Mouse (Mus musculus) hindbrain, embryonic 14.5 days (tissue): ENCODE measurements around the gene Ccdc162. TPM values are rescaled to one million over a fixed set of nuclear protein-coding genes. Genes with fewer than 3 reads are reported as not detected.

Experiments
- ATAC-seq: fragments of 200-750 bp; cut with Nextera tagmentation; 2 replicates; pipeline ENCODE4 v1.8.0; 2017; ENCODE audit warnings: moderate number of reproducible peaks, mild to moderate bottlenecking, moderate TSS enrichment, moderate library complexity; ENCODE audit not compliant: low FRiP score
- DNase-seq: peaks from one replicate; pipeline ENCODE4 v3.0.0-alpha.2; 2015; ENCODE audit warnings: low spot score
- H3K27ac ChIP-seq: fragments of 300-500 bp; sonication (generic); 2 replicates; pipeline ENCODE4 v1.5.1; 2014; ENCODE audit warnings: mild to moderate bottlenecking, moderate library complexity
- H3K27me3 ChIP-seq: fragments of 300-500 bp; sonication (generic); 2 replicates; pipeline ENCODE4 v1.6.1; 2014; ENCODE audit warnings: mild to moderate bottlenecking, low read length, mixed read lengths; ENCODE audit not compliant: control insufficient read depth, insufficient read depth
- H3K36me3 ChIP-seq: fragments of 300-500 bp; sonication (generic); replicated peaks from 2 replicates; pipeline ENCODE4 v1.6.1; 2014; ENCODE audit not compliant: control insufficient read depth, insufficient read depth
- H3K4me1 ChIP-seq: fragments of 300-500 bp; sonication (generic); replicated peaks from 2 replicates; pipeline ENCODE4 v1.6.1; 2014; ENCODE audit warnings: antibody characterized with exemption, low read length, mixed read lengths; ENCODE audit not compliant: control insufficient read depth, insufficient read depth
- H3K4me2 ChIP-seq: fragments of 300-500 bp; sonication (generic); replicated peaks from 2 replicates; pipeline ENCODE4 v1.6.1; 2014; ENCODE audit warnings: mild to moderate bottlenecking, moderate library complexity
- H3K4me3 ChIP-seq: fragments of 300-500 bp; sonication (generic); replicated peaks from 2 replicates; pipeline ENCODE4 v1.5.1; 2014; ENCODE audit warnings: mild to moderate bottlenecking, low read length
- H3K9ac ChIP-seq: fragments of 300-500 bp; sonication (generic); 2 replicates; pipeline ENCODE4 v1.6.1; 2014
- H3K9me3 ChIP-seq: fragments of 300-500 bp; sonication (generic); 2 replicates; pipeline ENCODE4 v1.6.1; 2016; ENCODE audit warnings: low read length; ENCODE audit not compliant: control insufficient read depth
- WGBS: fragments of 180-500 bp; shearing (Covaris S2); extraction: QIAGEN DNeasy Blood & Tissue Kit; methylation state at CpG from one replicate; pipeline ENCODE4 v1.1.7; 2014; 5-methylcytosine and 5-hydroxymethylcytosine counted together
- polyA plus RNA-seq: library from polyadenylated mRNA; unstranded; fragments of >200 nt; fragmentation: Nextera tagmentation; extraction: Ambion mirVana; gene quantifications from 2 replicates; pipeline ENCODE4 v1.2.1, GENCODE M21; 2014

The Ccdc162 gene
- polyA plus RNA-seq, 1 experiment from 2014 or later = 2.7 TPM

DNA sequence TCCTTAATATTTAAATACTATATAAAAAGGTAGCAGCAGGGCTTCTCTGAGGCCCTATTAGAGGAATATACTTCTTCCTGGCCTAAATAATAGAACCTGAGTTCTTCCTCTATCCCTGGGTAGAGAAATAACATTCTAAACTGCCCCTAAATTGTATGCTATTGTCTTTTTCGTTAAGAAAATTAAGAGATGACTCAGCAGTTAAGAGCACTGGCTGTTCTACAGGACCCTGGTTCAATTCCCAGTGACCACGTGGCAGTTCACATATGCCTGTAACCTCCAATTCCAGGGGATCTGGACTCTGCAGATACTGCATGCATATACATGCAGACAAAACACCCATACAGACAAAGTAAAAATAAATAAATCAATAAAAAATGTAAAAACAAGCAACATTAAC is 172.6 kb downstream of the Ccdc162 start:
- 73% methylated on average over 2 of the region's 2 CpGs for WGBS
- ATAC-seq = no peak
- no peak for DNase-seq

DNA sequence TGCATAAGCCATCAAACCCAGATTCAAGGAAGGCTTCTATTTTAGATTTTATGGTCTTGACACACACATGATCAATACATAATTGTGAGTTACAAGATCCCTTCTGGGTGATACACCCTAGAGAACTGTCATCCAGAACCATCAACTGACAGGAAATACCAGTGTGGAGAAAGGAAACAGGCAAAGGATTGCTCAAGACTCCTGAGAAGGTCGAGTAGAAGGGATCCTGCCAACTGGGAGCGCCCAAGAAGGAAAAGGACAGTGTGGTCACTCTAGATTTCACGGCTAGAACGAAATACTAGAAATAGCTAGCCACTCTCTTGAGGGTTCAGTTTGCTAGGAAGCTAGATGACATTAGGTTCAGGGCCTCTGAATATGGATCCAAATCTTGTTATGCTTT is 173.0 kb downstream of the Ccdc162 start:
- H3K36me3 ChIP-seq = 0 out of 2 replicates have a peak, but pooled peaks cover 4% of the 10 kb centered on the region
- H3K4me3 ChIP-seq = no peak overlapping the region
- no peak overlapping the region for H3K27ac ChIP-seq
- no peak for DNase-seq
- 90% methylated on average over 4 of the region's 4 CpGs for WGBS
- no peaks in the 10 kb centered on the region for H3K4me1 ChIP-seq
- no peak overlapping the region for H3K9ac ChIP-seq
- H3K4me2 ChIP-seq = no peak overlapping the region
- H3K9me3 ChIP-seq = no peaks in the 10 kb centered on the region
- ATAC-seq = no peak
- H3K27me3 ChIP-seq = no peaks in the 10 kb centered on the region

More for the DNA sequence above, 172.6 kb downstream of the Ccdc162 start:
- no peak overlapping the region for H3K4me3 ChIP-seq
- no peaks in the 10 kb centered on the region for H3K27me3 ChIP-seq
- peaks cover under 1% of the 10 kb centered on the region; the same call in 1 of the 2 replicates for H3K9me3 ChIP-seq
- no peak overlapping the region for H3K4me2 ChIP-seq
- no peaks in the 10 kb centered on the region for H3K4me1 ChIP-seq
- no peak overlapping the region for H3K27ac ChIP-seq
- H3K36me3 ChIP-seq = 0 out of 2 replicates have a peak, but pooled peaks cover 4% of the 10 kb centered on the region
- no peak overlapping the region for H3K9ac ChIP-seq

DNA sequence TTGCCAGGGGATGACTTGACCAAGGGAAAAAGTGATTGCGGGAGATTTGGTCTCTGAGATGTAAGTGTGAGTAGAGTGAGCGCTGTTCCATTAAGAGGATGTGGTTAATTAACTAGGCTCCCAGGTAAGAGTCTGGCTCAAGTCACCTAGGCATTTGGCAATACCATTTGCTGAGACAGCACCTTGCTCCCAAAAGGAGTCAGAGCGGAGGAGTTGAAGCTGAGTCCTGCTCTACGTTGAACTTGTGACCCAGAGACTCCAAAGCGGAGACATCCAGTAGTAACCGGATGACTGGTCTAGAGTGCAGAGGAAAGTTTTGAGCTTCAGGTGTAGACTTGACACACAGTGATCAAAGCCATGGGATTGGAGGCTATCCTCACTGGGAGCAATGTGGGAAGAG is 174.4 kb downstream of the Ccdc162 start:
- 97% methylated on average over 6 of the region's 6 CpGs for WGBS
- H3K27me3 ChIP-seq = no peaks in the 10 kb centered on the region
- H3K4me1 ChIP-seq = no peaks in the 10 kb centered on the region
- ATAC-seq = no peak
- H3K4me3 ChIP-seq = no peak overlapping the region
- no peak overlapping the region for H3K27ac ChIP-seq
- no peak overlapping the region for H3K4me2 ChIP-seq
- H3K36me3 ChIP-seq = 0 out of 2 replicates have a peak, but pooled peaks cover 4% of the 10 kb centered on the region
- H3K9ac ChIP-seq = no peak overlapping the region
- no peaks in the 10 kb centered on the region for H3K9me3 ChIP-seq
- no peak for DNase-seq

DNA sequence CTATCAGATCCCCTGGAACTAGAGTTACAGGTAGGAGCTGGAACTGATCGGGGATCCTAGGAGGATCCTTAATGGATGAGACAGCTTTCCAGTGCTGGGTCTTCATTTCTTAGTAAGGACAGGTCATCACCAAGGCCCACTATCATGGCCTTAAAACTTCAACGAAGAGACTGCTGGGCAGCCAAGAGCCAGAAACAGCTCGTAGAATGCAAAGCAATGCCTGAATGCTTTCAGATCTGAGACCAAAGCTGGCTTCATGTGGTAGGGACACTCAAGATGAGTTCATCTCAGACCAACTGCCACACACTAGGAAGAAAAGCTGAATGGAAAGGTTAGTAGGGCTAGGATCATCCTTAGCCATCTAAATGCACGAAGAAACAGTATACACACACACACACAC is 177.4 kb downstream of the Ccdc162 start:
- Histone ChIP-seq H3K4me3 (no peak overlapping the region), H3K27ac (no peak overlapping the region), H3K4me2 (no peak overlapping the region), H3K27me3 (no peaks in the 10 kb centered on the region), H3K4me1 (no peaks in the 10 kb centered on the region), H3K9ac (no peak overlapping the region), H3K9me3 (no peaks in the 10 kb centered on the region), H3K36me3 (peaks cover 21% of the 10 kb centered on the region; the same call in 1 of the 2 replicates)
- WGBS = 97% methylated on average over 4 of the region's 4 CpGs
- no peak for ATAC-seq
- no peak for DNase-seq

DNA sequence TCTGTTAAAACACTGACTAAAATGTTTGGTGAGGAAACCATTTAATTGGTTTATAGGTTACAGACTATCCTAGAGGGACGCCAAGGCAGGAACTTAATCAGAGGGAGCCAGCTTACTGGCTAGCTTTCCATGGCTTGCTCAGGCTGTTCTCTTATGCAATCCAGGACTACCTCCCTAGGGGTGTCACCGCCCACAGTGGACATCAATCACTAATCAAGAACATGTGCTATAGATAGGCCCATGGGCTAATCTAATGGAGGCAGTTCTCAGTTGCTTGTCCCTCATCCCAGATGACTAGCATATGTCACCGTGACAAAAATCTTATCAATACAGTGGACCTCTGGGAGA is 178.5 kb downstream of the Ccdc162 start:
- no peak overlapping the region for H3K4me2 ChIP-seq
- H3K4me3 ChIP-seq = no peak overlapping the region
- 96% methylated on average over 3 of the region's 3 CpGs for WGBS
- no peak overlapping the region for H3K27ac ChIP-seq
- H3K9ac ChIP-seq = no peak overlapping the region
- no peaks in the 10 kb centered on the region for H3K4me1 ChIP-seq
- peaks cover 30% of the 10 kb centered on the region; the same call in 1 of the 2 replicates for H3K36me3 ChIP-seq
- no peak for ATAC-seq
- DNase-seq = no peak
- no peaks in the 10 kb centered on the region for H3K27me3 ChIP-seq
- no peaks in the 10 kb centered on the region for H3K9me3 ChIP-seq

DNA sequence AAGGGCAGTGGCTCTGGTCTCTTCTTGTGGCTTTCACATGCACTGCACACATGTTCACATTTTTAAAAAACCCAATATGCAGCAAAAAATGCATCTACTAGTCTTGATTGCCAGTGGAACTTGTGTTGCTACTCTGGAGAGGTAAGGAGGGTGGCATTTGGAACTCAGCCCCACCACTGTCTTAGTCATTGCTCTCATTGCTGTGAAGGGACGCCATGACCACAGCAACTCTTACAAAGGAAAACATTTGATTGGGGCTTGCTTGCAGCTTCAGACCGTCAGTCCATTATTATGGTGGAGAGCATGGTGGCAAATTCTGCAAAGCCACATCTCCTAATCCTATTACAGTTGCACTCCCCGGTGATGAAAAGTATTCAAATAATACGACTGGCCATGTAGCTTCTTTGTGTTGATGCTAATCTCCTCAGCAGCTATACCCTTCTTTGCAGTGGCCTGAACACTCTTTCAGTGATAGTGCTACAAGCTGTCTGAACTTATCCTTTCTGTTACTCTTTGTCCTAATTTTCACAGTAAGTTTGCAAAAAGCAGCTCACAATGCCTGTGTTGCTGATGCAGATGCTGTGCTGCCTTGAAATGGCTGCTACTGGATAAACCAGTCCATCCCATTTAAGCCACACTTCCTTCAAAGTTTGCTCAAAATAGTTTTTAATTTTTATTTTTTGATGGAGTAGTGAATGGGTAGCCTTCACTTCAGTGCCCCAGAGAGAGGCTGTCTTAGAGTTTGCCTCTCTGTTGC is 179.0 kb downstream of the Ccdc162 start:
- no peak for ATAC-seq
- H3K4me2 ChIP-seq = no peak overlapping the region
- no peak overlapping the region for H3K4me3 ChIP-seq
- 82% methylated on average over 4 of the region's 4 CpGs for WGBS
- H3K27ac ChIP-seq = no peak overlapping the region
- no peaks in the 10 kb centered on the region for H3K9me3 ChIP-seq
- DNase-seq = no peak
- no peaks in the 10 kb centered on the region for H3K27me3 ChIP-seq
- no peak overlapping the region for H3K9ac ChIP-seq
- H3K4me1 ChIP-seq = no peaks in the 10 kb centered on the region
- peaks cover 36% of the 10 kb centered on the region for H3K36me3 ChIP-seq

DNA sequence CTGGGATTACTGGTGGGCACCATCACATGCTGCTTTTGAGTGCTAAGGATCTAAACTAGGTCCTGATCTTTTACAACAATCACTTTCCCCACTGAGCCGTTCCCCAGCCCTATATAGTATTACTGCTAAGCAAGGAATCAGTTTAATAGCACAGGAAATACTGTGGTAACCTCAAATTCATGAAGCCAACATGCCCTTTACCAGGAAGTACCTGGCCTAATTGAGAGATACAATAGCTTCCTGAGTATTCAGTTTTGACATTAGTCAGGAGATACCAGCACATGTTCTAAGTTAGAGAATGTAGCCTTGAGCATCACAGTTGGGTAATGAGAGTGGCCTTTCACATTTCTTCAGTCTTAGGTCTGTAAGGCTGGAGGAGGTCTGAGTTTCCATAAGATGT is 179.7 kb downstream of the Ccdc162 start:
- H3K36me3 ChIP-seq = peaks cover 37% of the 10 kb centered on the region
- DNase-seq (no peak), ATAC-seq (no peak)
- H3K9me3 ChIP-seq = no peaks in the 10 kb centered on the region
- no peak overlapping the region for H3K4me3 ChIP-seq
- no peaks in the 10 kb centered on the region for H3K27me3 ChIP-seq
- H3K27ac ChIP-seq = no peak overlapping the region
- H3K9ac ChIP-seq = no peak overlapping the region
- 97% methylated on average over 1 of the region's 1 CpGs for WGBS
- no peaks in the 10 kb centered on the region for H3K4me1 ChIP-seq
- H3K4me2 ChIP-seq = no peak overlapping the region

DNA sequence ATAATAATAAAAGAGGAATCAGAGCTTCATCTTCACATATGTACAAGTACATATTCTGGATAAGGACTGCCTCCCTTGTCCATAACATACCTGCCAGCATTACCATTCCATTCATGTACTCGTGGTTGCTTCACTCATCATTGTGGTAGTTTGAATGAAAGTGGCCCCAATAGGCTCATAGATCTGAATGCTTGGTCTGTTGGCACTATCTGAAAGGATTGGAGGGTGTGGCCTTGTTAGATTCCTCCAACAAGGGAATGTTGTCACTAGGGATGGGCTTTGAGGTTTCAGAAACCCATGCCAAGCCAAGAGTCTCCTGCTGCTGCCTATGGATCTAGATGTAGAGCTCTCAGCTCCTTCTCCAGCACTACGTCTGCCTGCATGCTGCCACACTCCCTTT is 180.4 kb downstream of the Ccdc162 start:
- Histone ChIP-seq H3K9ac (no peak overlapping the region), H3K27ac (no peak overlapping the region), H3K4me2 (no peak overlapping the region), H3K4me1 (no peaks in the 10 kb centered on the region), H3K9me3 (no peaks in the 10 kb centered on the region), H3K27me3 (no peaks in the 10 kb centered on the region), H3K4me3 (no peak overlapping the region), H3K36me3 (peaks cover 41% of the 10 kb centered on the region)
- DNase-seq (no peak), ATAC-seq (no peak)
- WGBS = 94% methylated on average over 2 of the region's 2 CpGs

DNA sequence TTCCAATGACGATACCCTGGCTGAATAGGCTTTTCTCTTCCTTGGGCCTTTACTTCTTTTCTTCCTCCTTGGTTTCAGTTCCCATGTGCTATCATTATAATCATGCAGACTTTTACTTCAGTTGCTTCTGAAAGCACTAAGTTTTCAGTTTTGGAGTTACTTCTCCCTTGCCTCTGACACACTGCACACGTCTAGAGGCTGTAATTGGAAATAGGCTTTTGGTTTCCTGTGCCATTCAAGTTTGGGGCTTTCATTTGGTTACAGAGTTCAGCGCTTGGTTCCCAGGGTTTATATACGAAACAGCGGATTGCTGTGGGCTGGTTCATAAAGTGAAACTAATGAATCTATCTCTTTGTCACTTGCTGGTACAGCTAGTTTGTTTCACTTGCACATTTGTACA is 186.5 kb downstream of the Ccdc162 start:
- peaks cover 74% of the 10 kb centered on the region for H3K36me3 ChIP-seq
- no peak overlapping the region for H3K4me2 ChIP-seq
- ATAC-seq = no peak
- no peak overlapping the region for H3K4me3 ChIP-seq
- H3K27me3 ChIP-seq = no peaks in the 10 kb centered on the region
- no peak overlapping the region for H3K9ac ChIP-seq
- no peaks in the 10 kb centered on the region for H3K9me3 ChIP-seq
- WGBS = 89% methylated on average over 5 of the region's 5 CpGs
- H3K27ac ChIP-seq = no peak overlapping the region
- DNase-seq = no peak
- H3K4me1 ChIP-seq = no peaks in the 10 kb centered on the region

DNA sequence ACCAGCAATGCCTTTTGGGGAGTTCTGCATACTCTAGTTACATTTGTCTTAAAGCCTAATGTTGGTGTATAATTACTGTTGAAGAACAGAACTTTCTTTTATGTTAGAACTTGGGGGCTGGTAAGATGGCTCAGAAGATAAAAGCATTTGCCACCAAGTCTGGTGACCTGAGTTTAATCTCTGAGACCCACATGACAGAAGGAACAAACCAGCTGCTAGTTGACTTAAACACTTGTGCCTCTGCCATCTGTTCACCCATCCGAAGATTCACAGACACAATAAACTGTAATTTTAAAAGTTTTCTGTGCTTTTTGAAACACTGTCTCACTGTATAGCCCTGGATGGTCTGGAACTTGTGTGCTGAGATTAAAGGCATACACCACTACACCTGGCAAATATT is 190.7 kb downstream of the Ccdc162 start:
- Histone ChIP-seq H3K36me3 (peaks cover 54% of the 10 kb centered on the region), H3K4me1 (peaks cover 16% of the 10 kb centered on the region), H3K27me3 (no peaks in the 10 kb centered on the region), H3K9me3 (no peaks in the 10 kb centered on the region), H3K4me3 (no peak overlapping the region), H3K27ac (no peak overlapping the region), H3K9ac (no peak overlapping the region), H3K4me2 (no peak overlapping the region)
- DNase-seq = no peak
- 69% methylated on average over 1 of the region's 1 CpGs for whole genome bisulfite sequencing
- ATAC-seq = no peak
